Mouse (Mus musculus) hindbrain, embryonic 11.5 days (tissue): ENCODE data around the gene Cadps. TPM values are rescaled to one million over a fixed set of nuclear protein-coding genes. Genes with fewer than 3 reads are reported as not detected.

ENCODE experiments used
- ATAC-seq: fragments of 200-750 bp; cut with Nextera tagmentation; 2 replicates; pipeline ENCODE4 v1.8.0; 2017; ENCODE audit warnings: mild to moderate bottlenecking, moderate TSS enrichment, moderate library complexity; ENCODE audit not compliant: low FRiP score
- DNase-seq: peaks from one replicate; pipeline ENCODE4 v3.0.0-alpha.2; 2015; ENCODE audit warnings: low spot score
- H3K27ac ChIP-seq: fragments of 300-500 bp; sonication (generic); 2 replicates; pipeline ENCODE4 v1.5.1; 2014; ENCODE audit warnings: mild to moderate bottlenecking, low read depth, low read length
- H3K27me3 ChIP-seq: fragments of 300-500 bp; sonication (generic); 2 replicates; pipeline ENCODE4 v1.6.1; 2014; ENCODE audit warnings: mild to moderate bottlenecking, low read length, moderate library complexity, mixed read lengths; ENCODE audit not compliant: control insufficient read depth, insufficient read depth
- H3K36me3 ChIP-seq: fragments of 300-500 bp; sonication (generic); 2 replicates; pipeline ENCODE4 v1.6.1; 2014; ENCODE audit warnings: mild to moderate bottlenecking, low read length, moderate library complexity, mixed read lengths; ENCODE audit not compliant: control insufficient read depth, insufficient read depth
- H3K4me1 ChIP-seq: fragments of 300-500 bp; sonication (generic); replicated peaks from 2 replicates; pipeline ENCODE4 v1.6.1; 2014; ENCODE audit warnings: low read length, mixed read lengths; ENCODE audit not compliant: control insufficient read depth, insufficient read depth
- H3K4me2 ChIP-seq: fragments of 300-500 bp; sonication (generic); replicated peaks from 2 replicates; pipeline ENCODE4 v1.6.1; 2014; ENCODE audit warnings: mild to moderate bottlenecking, low read depth, low read length
- H3K4me3 ChIP-seq: fragments of 300-500 bp; sonication (generic); 2 replicates; pipeline ENCODE4 v1.5.1; 2014; ENCODE audit warnings: low read depth, low read length
- H3K9ac ChIP-seq: fragments of 300-500 bp; sonication (generic); 2 replicates; pipeline ENCODE4 v1.6.1; 2014; ENCODE audit warnings: low read depth, low read length
- H3K9me3 ChIP-seq: fragments of 300-500 bp; sonication (generic); 2 replicates; pipeline ENCODE4 v1.6.1; 2016; ENCODE audit warnings: low read length; ENCODE audit not compliant: control insufficient read depth
- WGBS: fragments of 180-500 bp; shearing (Covaris S2); extraction: QIAGEN DNeasy Blood & Tissue Kit; methylation state at CpG from one replicate; pipeline ENCODE4 v1.1.7; 2014; 5-methylcytosine and 5-hydroxymethylcytosine counted together
- polyA plus RNA-seq: library from polyadenylated mRNA; unstranded; fragments of >200 nt; fragmentation: Nextera tagmentation; extraction: Ambion mirVana; gene quantifications from 2 replicates; pipeline ENCODE4 v1.2.1, GENCODE M21; 2014

The Cadps gene
- polyA plus RNA-seq, 1 experiment from 2014 or later: 24.3 TPM

GRCm38 (mm10) chr14:12448883-12449282 lies 374.0 kb downstream of the Cadps start:
- ATAC-seq (no peak), DNase-seq (no peak)
- no peak overlapping the region for H3K9ac ChIP-seq
- no peaks in the 10 kb centered on the region for H3K4me1 ChIP-seq
- H3K36me3 ChIP-seq: no peaks in the 10 kb centered on the region
- H3K4me3 ChIP-seq: no peak overlapping the region
- no peaks in the 10 kb centered on the region for H3K27me3 ChIP-seq
- no peaks in the 10 kb centered on the region for H3K9me3 ChIP-seq
- H3K27ac ChIP-seq: no peak overlapping the region
- no peak overlapping the region for H3K4me2 ChIP-seq
- WGBS: 87% methylated on average over 6 of the region's 6 CpGs

- H3K9ac ChIP-seq: no peak overlapping the region
- no peaks in the 10 kb centered on the region for H3K9me3 ChIP-seq
- DNase-seq: no peak
- H3K4me2 ChIP-seq: no peak overlapping the region
- no peak overlapping the region for H3K27ac ChIP-seq
- WGBS: 81% methylated on average over 2 of the region's 2 CpGs
- H3K4me3 ChIP-seq: no peak overlapping the region
- H3K4me1 ChIP-seq: no peaks in the 10 kb centered on the region
- H3K36me3 ChIP-seq: no peaks in the 10 kb centered on the region
- no peaks in the 10 kb centered on the region for H3K27me3 ChIP-seq
- ATAC-seq: no peak
Observed at GRCm38 (mm10) chr14:12441019-12441418, 381.9 kb downstream of the Cadps start.

- 79% methylated on average over 4 of the region's 4 CpGs for WGBS
- DNase-seq (no peak), ATAC-seq (no peak)
- no peaks in the 10 kb centered on the region for H3K36me3 ChIP-seq
- no peaks in the 10 kb centered on the region for H3K9me3 ChIP-seq
- H3K27ac ChIP-seq: no peak overlapping the region
- no peak overlapping the region for H3K4me3 ChIP-seq
- H3K9ac ChIP-seq: no peak overlapping the region
- H3K4me1 ChIP-seq: no peaks in the 10 kb centered on the region
- H3K27me3 ChIP-seq: no peaks in the 10 kb centered on the region
- no peak overlapping the region for H3K4me2 ChIP-seq
Observed at GRCm38 (mm10) chr14:12437976-12438375, 384.9 kb downstream of the Cadps start.

DNA sequence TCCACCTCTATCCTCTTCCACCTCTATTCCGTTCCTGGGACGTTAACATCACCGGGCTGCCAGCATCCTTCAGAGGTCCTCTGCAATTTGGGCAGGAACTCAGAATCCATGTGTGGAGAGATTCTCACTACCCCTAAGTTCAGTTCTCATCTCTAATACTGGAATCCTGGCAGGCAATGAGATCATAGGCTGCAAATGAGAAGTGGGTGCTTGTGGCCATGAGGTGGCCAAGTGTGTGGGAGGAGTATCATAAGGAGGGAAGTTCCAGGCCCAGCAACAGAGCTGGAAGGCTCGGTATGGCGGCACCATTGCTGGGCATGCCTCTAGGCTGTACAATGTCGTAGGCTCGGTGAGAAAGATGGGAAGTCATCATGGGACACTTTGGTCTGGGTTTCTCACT lies 385.5 kb downstream of the Cadps start:
- WGBS: 77% methylated on average over 7 of the region's 7 CpGs

DNA sequence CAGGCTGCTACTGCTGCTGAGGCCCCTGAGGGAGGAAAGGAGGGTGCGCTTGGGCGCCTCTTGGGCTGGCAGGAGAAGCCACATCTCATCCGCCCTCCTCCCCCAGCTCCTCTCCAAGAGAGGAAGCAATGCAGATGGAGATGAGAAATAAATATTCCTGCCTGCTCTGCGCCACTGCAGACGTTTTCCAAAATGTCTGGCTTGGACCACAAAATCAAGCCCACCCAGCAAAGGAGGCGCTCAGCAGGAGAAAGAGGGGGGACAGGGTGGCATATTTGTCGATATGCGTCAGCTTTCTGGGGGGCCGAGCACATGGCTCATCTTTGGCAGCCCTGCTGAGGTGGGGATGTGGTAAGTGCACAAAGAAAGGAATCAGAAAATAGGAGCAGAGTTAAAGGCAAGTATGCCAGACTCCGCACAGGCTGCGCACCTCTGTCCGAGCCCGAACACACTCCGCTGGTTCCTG lies 385.9 kb downstream of the Cadps start:
- DNase-seq: no peak
- Histone ChIP-seq H3K4me2 (no peak overlapping the region), H3K36me3 (no peaks in the 10 kb centered on the region), H3K4me3 (no peak overlapping the region), H3K27me3 (no peaks in the 10 kb centered on the region), H3K4me1 (no peaks in the 10 kb centered on the region), H3K9ac (no peak overlapping the region), H3K27ac (no peak overlapping the region), H3K9me3 (no peaks in the 10 kb centered on the region)
- WGBS: 89% methylated on average over 14 of the region's 14 CpGs
- no peak for ATAC-seq

More for the DNA sequence above, 385.5 kb downstream of the Cadps start:
- H3K4me3 ChIP-seq: no peak overlapping the region
- H3K4me1 ChIP-seq: no peaks in the 10 kb centered on the region
- no peaks in the 10 kb centered on the region for H3K36me3 ChIP-seq
- no peak overlapping the region for H3K9ac ChIP-seq
- H3K27me3 ChIP-seq: no peaks in the 10 kb centered on the region
- ATAC-seq: no peak
- DNase-seq: no peak
- H3K9me3 ChIP-seq: no peaks in the 10 kb centered on the region
- H3K4me2 ChIP-seq: no peak overlapping the region
- H3K27ac ChIP-seq: no peak overlapping the region

DNA sequence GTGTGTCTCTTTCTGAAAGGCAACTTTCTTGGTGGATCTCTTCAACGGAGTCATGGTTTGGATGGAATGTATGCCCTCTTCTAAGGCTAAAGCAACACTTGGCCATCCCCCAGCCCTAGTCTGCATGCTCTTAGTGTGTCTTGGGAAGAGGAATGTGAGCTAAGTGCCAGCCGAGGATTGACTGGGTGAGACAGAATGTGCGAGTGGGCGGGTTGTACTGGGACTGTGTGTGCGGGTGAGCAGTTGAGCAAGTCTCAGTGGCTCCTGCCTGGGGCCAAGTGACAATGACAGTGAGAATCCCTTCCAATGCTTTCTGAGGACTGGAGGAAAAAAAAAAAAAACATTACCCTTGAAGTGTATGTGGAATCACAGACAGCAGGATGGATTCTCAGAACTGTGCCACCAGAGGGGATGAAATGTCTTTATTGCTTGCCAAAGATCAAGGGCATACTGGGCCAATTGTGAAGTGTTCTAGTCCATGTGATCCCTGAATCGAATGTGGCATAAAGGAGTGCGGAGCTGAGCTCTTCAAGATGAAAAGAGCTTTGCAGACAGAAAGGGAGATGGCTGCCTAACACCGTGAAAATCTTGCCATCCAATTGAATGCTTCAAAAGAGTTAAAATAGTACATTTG lies 394.7 kb downstream of the Cadps start:
- H3K4me2 ChIP-seq: no peak overlapping the region
- H3K36me3 ChIP-seq: no peaks in the 10 kb centered on the region
- no peak overlapping the region for H3K4me3 ChIP-seq
- H3K9ac ChIP-seq: no peak overlapping the region
- ATAC-seq (no peak), DNase-seq (no peak)
- no peaks in the 10 kb centered on the region for H3K27me3 ChIP-seq
- H3K27ac ChIP-seq: no peak overlapping the region
- no peaks in the 10 kb centered on the region for H3K4me1 ChIP-seq
- WGBS: 85% methylated on average over 8 of the region's 8 CpGs
- no peaks in the 10 kb centered on the region for H3K9me3 ChIP-seq

DNA sequence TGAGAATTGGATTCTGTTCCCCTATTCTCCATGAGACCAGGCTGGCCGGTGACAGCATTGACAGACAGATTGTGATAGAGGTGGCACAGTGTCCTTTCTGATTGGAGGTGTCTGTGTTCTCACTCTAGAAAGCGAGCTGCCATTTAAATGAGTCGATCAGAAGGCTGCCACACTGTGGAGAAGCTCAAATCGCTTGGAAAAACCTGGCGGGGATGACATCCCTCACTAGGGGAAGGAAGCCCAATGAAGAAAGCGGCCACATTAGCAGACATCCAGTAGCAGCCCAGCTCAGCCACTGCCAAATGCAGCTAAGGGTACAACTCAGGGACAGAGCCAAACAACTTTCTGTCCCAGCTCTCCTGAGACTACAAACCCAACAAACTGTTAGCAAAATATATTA lies 397.6 kb downstream of the Cadps start:
- Histone ChIP-seq H3K36me3 (no peaks in the 10 kb centered on the region), H3K4me1 (no peaks in the 10 kb centered on the region), H3K4me3 (no peak overlapping the region), H3K27ac (no peak overlapping the region), H3K9ac (no peak overlapping the region), H3K4me2 (no peak overlapping the region), H3K9me3 (no peaks in the 10 kb centered on the region), H3K27me3 (no peaks in the 10 kb centered on the region)
- DNase-seq (no peak), ATAC-seq (no peak)
- WGBS: 57% methylated on average over 6 of the region's 6 CpGs

DNA sequence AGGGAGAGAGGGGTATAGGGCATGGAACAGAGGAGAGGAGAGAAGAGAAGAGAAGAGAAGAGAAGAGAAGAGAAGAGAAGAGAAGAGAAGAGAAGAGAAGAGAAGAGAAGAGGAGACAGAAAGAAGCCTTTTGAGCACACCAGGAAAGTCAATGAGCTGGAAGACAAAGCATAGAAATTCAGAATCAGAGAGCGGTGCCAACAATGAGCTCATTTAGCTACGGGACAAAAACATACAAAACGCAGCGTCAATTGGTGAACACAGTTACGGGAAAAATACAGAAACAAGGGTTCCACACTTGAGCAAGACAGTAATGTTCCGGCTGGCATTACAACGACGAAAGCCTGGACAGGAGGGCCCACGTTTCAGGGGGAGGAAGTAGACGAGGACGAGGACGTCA lies 412.6 kb downstream of the Cadps start:
- no peak for DNase-seq
- WGBS: 83% methylated on average over 12 of the region's 12 CpGs
- H3K27ac ChIP-seq: no peak overlapping the region
- no peak for ATAC-seq
- no peaks in the 10 kb centered on the region for H3K36me3 ChIP-seq
- H3K4me1 ChIP-seq: no peaks in the 10 kb centered on the region
- H3K27me3 ChIP-seq: peaks cover 3% of the 10 kb centered on the region; the same call in 1 of the 2 replicates
- no peak overlapping the region for H3K9ac ChIP-seq
- no peaks in the 10 kb centered on the region for H3K9me3 ChIP-seq
- no peak overlapping the region for H3K4me2 ChIP-seq
- no peak overlapping the region for H3K4me3 ChIP-seq

GRCm38 (mm10) chr14:12409811-12410210 lies 413.1 kb downstream of the Cadps start:
- DNase-seq (no peak), ATAC-seq (no peak)
- H3K36me3 ChIP-seq: no peaks in the 10 kb centered on the region
- no peak overlapping the region for H3K4me3 ChIP-seq
- no peaks in the 10 kb centered on the region for H3K9me3 ChIP-seq
- peaks cover 4% of the 10 kb centered on the region; the same call in 1 of the 2 replicates for H3K27me3 ChIP-seq
- H3K4me1 ChIP-seq: no peaks in the 10 kb centered on the region
- H3K9ac ChIP-seq: no peak overlapping the region
- H3K27ac ChIP-seq: no peak overlapping the region
- WGBS: 86% methylated on average over 3 of the region's 3 CpGs
- H3K4me2 ChIP-seq: no peak overlapping the region
